Mouse (Mus musculus) midbrain, embryonic 12.5 days (tissue): Measurements from ENCODE around the gene Duox2. TPM values are rescaled to one million over a fixed set of nuclear protein-coding genes. Genes with fewer than 3 reads are reported as not detected.

ENCODE experiments used
- ATAC-seq: fragments of 200-750 bp; cut with Nextera tagmentation; 2 replicates; pipeline ENCODE4 v1.8.0; 2017; ENCODE audit warnings: low read depth, moderate TSS enrichment, moderate library complexity; ENCODE audit not compliant: low FRiP score
- H3K27ac ChIP-seq: fragments of 300-500 bp; sonication (generic); replicated peaks from 2 replicates; pipeline ENCODE4 v1.5.1; 2016; ENCODE audit warnings: mild to moderate bottlenecking
- H3K27me3 ChIP-seq: fragments of 300-500 bp; sonication (generic); 2 replicates; pipeline ENCODE4 v1.6.1; 2016; ENCODE audit warnings: mild to moderate bottlenecking
- H3K36me3 ChIP-seq: fragments of 300-500 bp; sonication (generic); 2 replicates; pipeline ENCODE4 v1.6.1; 2016
- H3K4me1 ChIP-seq: fragments of 300-500 bp; sonication (generic); 2 replicates; pipeline ENCODE4 v1.6.1; 2016
- H3K4me2 ChIP-seq: fragments of 300-500 bp; sonication (generic); replicated peaks from 2 replicates; pipeline ENCODE4 v1.6.1; 2016; ENCODE audit warnings: mild to moderate bottlenecking, moderate library complexity
- H3K4me3 ChIP-seq: fragments of 300-500 bp; sonication (generic); 2 replicates; pipeline ENCODE4 v1.5.1; 2016; ENCODE audit warnings: mild to moderate bottlenecking
- H3K9ac ChIP-seq: fragments of 300-500 bp; sonication (generic); replicated peaks from 2 replicates; pipeline ENCODE4 v1.6.1; 2016; ENCODE audit warnings: mild to moderate bottlenecking, moderate library complexity
- H3K9me3 ChIP-seq: fragments of 300-500 bp; sonication (generic); 2 replicates; pipeline ENCODE4 v1.6.1; 2016; ENCODE audit warnings: mild to moderate bottlenecking
- WGBS: fragments of 180-500 bp; shearing (Covaris S2); methylation state at CpG from one replicate; pipeline ENCODE4 v1.1.7; 2016; 5-methylcytosine and 5-hydroxymethylcytosine counted together
- polyA plus RNA-seq: library from polyadenylated mRNA; unstranded; fragments of >200 nt; fragmentation: Nextera tagmentation; extraction: Ambion mirVana; gene quantifications from 2 replicates; pipeline ENCODE4 v1.2.1, GENCODE M21; 2016

The Duox2 gene
- polyA plus RNA-seq, 1 experiment from 2014 or later, result not detected

DNA sequence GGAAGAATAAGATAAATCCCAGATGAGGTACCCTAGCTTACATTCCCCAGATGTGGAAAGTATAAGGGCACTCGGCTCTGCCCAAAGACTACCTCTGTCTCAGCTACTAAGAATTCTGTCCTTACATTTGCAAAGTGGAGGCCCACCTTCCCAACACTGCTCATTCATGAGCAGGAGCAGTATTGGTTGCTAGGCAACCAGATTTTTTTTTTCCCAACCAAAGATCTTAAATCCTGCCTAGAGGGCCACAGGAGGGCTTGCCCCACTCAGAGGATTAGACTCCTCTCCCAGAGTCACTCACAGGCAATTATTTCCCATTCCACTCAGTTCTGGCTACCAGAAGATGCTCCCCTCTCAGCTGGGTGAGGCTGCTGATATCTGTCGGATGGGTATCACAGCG lies 33.6 kb downstream of the Duox2 start:
- H3K9me3 ChIP-seq, result no peaks in the 10 kb centered on the region
- peak; percentile 89 for ATAC-seq

DNA sequence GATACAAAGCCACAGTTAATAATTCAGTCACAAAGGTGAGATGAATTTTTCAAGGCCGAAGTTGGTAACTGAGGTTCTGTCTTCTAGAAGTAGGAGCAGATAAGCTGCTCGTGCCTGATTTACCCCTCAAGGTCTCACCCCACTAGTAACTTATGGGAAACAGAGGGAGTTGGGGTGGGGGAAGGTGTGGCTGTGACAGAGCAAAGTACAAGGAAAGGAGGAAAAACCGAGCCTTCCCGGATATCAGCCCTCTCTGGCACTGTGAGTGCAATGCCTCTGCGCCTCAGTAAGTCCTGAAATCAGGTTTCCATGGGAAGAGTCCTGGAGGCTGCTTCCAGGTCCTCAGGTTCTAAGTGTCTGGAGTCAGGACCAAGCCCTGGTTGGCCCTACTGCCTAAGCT lies 37.5 kb downstream of the Duox2 start:
- Histone ChIP-seq H3K4me3 (no peak overlapping the region), H3K9ac (no peak overlapping the region), H3K36me3 (no peaks in the 10 kb centered on the region), H3K27me3 (no peaks in the 10 kb centered on the region), H3K27ac (no peak overlapping the region), H3K4me2 (no peak overlapping the region), H3K4me1 (peaks cover 13% of the 10 kb centered on the region), H3K9me3 (no peaks in the 10 kb centered on the region)
- WGBS, result 86% methylated on average over 5 of the region's 5 CpGs
- no peak for ATAC-seq

More for the DNA sequence above, 33.6 kb downstream of the Duox2 start:
- Histone ChIP-seq H3K27me3 (no peaks in the 10 kb centered on the region), H3K4me3 (no peak overlapping the region), H3K27ac (peak overlapping the region; percentile 35), H3K4me1 (peaks cover 13% of the 10 kb centered on the region), H3K36me3 (no peaks in the 10 kb centered on the region), H3K4me2 (no peak overlapping the region; the same call in 1 of the 2 replicates), H3K9ac (no peak overlapping the region)
- WGBS, result 23% methylated on average over 3 of the region's 3 CpGs

DNA sequence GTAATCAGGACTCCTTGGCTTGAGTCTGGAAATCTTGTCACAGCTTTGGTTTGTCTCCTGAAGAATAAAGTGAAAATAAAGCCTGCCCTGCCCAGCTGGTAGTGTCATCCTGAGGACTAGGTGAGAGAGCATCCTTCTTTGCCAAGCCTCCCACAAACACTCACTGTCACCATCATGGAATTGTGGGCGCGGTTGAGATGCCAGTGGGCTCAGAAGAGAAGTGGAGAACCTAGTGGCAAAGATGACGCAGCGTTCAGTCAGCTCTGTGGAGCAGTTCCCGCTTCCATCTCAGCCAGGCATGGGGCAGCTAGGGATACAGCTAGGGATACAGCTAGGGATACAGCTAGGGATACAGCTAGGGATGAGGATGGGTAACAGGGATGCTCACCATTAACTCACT lies 42.3 kb downstream of the Duox2 start:
- ATAC-seq, result no peak
- 98% methylated on average over 5 of the region's 5 CpGs for WGBS

DNA sequence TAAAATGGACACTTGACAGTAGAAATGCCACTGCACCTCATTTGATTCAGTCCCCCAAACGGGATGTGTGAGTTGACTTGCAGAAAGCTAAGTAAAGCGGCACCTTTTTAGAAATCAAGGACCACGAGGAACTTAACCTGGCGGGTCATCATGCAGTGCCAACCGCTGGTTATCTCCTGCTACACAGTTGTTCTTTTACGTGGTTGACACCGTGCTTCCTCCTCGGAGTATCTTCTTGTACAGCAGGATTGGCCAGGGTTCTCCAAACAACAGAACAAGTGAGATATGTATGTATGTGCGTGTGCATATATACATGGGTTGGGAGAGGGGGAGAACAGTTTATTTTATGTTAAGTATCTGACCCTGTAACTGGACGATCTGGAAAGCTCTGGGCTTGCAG lies 50.5 kb downstream of the Duox2 start:
- 89% methylated on average over 10 of the region's 10 CpGs for whole genome bisulfite sequencing
- no peak overlapping the region for H3K9ac ChIP-seq
- H3K9me3 ChIP-seq, result no peaks in the 10 kb centered on the region
- no peak overlapping the region for H3K4me2 ChIP-seq
- H3K4me3 ChIP-seq, result no peak overlapping the region
- 0 out of 2 replicates have a peak, but pooled peaks cover 2% of the 10 kb centered on the region for H3K4me1 ChIP-seq
- peaks cover 3% of the 10 kb centered on the region; the same call in 1 of the 2 replicates for H3K36me3 ChIP-seq
- H3K27ac ChIP-seq, result no peak overlapping the region
- no peak for ATAC-seq
- H3K27me3 ChIP-seq, result no peaks in the 10 kb centered on the region

More for the DNA sequence above, 42.3 kb downstream of the Duox2 start:
- no peak overlapping the region for H3K27ac ChIP-seq
- no peaks in the 10 kb centered on the region for H3K4me1 ChIP-seq
- H3K4me3 ChIP-seq, result no peak overlapping the region
- H3K4me2 ChIP-seq, result no peak overlapping the region
- no peaks in the 10 kb centered on the region for H3K36me3 ChIP-seq
- H3K9ac ChIP-seq, result no peak overlapping the region
- no peaks in the 10 kb centered on the region for H3K9me3 ChIP-seq
- H3K27me3 ChIP-seq, result no peaks in the 10 kb centered on the region

DNA sequence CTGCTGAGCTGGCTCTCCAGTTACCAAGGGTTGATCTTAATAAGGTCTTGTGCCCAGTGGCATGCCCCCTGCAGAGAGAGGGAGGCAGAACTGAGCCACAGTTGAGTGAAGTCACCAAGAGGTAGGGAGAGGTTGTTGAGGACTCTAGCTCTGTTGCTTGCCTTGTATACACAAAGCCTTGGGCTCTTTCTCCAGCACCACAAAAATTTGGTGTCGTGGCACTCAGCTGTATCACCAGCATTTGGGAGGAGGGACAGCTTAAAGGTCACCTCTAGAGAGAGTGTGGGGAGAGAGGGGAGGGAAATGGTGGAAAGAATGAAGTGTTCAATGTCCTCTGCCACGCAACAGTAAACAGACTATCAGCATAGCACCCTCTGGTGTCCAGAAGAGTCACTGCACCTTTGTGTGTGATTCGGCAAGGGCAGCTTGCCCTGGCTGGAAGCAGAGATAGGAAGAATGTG lies 54.5 kb downstream of the Duox2 start:
- 0 out of 2 replicates have a peak, but pooled peaks cover 2% of the 10 kb centered on the region for H3K4me1 ChIP-seq
- no peaks in the 10 kb centered on the region for H3K9me3 ChIP-seq
- H3K27ac ChIP-seq, result no peak overlapping the region
- peak; percentile 54; the same call in 1 of the 2 replicates for ATAC-seq
- no peaks in the 10 kb centered on the region for H3K36me3 ChIP-seq
- no peak overlapping the region for H3K9ac ChIP-seq
- no peak overlapping the region for H3K4me2 ChIP-seq
- H3K27me3 ChIP-seq, result no peaks in the 10 kb centered on the region
- no peak overlapping the region for H3K4me3 ChIP-seq
- 5% methylated on average over 3 of the region's 3 CpGs for WGBS

DNA sequence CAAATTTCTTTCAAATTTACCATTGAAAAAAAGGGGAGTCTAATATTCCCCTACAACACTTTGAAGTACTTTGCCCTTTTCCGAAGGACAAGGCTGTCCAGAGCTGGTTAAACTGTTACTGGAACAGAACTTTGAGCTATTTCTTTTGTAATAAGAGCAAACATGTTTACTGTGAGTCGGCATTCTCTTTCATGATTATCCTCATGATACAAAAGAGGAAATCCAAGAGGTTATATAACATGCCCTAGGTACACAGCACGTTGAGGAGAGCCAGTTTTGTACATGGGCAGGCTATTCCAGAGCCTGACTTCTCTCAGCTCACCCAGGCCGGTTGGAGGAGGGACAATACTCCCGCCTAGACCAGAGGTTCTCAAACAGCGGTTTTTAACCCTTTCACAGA lies 56.3 kb downstream of the Duox2 start:
- H3K36me3 ChIP-seq, result no peaks in the 10 kb centered on the region
- WGBS, result 78% methylated on average over 6 of the region's 6 CpGs
- H3K27me3 ChIP-seq, result no peaks in the 10 kb centered on the region
- H3K4me2 ChIP-seq, result no peak overlapping the region
- ATAC-seq, result no peak
- H3K4me3 ChIP-seq, result no peak overlapping the region
- no peaks in the 10 kb centered on the region for H3K9me3 ChIP-seq
- H3K27ac ChIP-seq, result no peak overlapping the region
- no peak overlapping the region for H3K9ac ChIP-seq
- H3K4me1 ChIP-seq, result 0 out of 2 replicates have a peak, but pooled peaks cover 2% of the 10 kb centered on the region

DNA sequence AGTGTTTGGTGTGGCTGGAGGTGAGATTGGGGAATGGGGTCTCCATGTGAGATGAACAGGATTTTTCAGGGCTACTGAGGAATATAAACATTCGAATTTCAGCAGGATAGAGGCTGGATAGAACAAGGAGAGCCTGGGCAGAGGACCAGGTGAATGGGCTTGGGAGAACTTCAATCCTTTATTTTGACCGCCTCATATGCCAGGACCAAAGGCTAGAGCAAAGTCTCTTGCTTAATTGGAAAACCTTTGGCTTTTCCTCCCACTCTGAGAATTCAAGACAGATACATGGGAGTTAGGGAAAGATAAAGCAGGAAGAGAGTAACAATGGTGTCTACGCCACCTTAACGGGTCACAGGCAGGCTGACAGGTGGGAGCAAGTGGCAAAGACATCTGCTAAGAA lies 57.0 kb downstream of the Duox2 start:
- Histone ChIP-seq H3K4me3 (no peak overlapping the region), H3K27me3 (no peaks in the 10 kb centered on the region), H3K4me1 (0 out of 2 replicates have a peak, but pooled peaks cover 2% of the 10 kb centered on the region), H3K9ac (no peak overlapping the region), H3K36me3 (no peaks in the 10 kb centered on the region), H3K4me2 (no peak overlapping the region), H3K27ac (no peak overlapping the region), H3K9me3 (no peaks in the 10 kb centered on the region)
- WGBS, result 92% methylated on average over 4 of the region's 4 CpGs
- no peak for ATAC-seq

DNA sequence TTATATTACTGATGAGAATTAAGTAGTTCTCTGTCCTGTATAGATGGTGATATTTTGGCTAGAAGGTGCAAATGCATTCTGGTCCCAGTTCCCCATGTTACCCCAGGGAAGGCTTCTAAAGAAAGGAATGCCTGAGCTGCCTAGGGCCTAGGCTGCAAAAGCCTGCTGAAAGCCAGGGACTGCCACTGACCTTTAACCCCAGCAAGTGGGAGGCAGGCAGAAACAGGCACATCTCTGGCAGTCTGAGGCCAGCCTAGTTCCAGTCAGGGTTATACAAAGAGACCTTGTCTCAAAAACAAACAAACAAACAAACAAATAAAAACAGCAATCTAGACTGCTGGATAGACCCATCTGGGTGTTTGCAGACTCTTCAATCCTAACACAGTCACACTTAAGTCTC lies 57.5 kb downstream of the Duox2 start:
- no peak overlapping the region for H3K27ac ChIP-seq
- H3K4me3 ChIP-seq, result no peak overlapping the region
- no peak overlapping the region for H3K9ac ChIP-seq
- H3K4me2 ChIP-seq, result no peak overlapping the region
- 0 out of 2 replicates have a peak, but pooled peaks cover 2% of the 10 kb centered on the region for H3K4me1 ChIP-seq
- H3K27me3 ChIP-seq, result no peaks in the 10 kb centered on the region
- no peaks in the 10 kb centered on the region for H3K36me3 ChIP-seq
- no peaks in the 10 kb centered on the region for H3K9me3 ChIP-seq
- no peak for ATAC-seq

DNA sequence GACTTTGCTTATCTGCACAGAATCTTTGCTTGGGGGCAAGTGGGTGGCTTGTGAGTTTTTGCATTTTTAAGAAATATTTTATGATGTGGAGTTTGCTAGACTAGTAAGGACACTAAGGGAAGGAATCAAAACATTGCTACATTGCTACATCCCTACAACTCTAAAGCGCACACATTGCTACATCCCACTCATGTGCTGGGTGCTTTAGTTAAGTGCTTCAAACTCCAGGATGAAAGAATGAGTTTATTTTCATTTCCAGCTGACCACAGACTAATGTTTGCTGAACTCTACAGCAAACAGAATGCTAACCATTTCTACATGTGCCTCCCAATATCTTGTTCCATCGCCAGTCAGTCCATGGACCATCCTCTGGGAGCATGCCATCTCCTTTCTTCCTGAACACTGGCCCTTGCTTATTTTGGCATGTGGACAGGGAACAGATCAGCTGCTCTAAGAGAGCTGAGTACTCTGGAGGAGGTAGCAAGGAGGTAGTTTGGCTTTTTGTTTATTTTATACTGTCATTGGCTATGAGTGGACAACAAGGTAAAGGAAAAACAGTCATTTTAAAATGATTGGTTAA lies 60.3 kb downstream of the Duox2 start:
- ATAC-seq, result no peak
- H3K27me3 ChIP-seq, result no peaks in the 10 kb centered on the region
- no peak overlapping the region for H3K9ac ChIP-seq
- no peak overlapping the region for H3K4me3 ChIP-seq
- no peaks in the 10 kb centered on the region for H3K36me3 ChIP-seq
- H3K4me2 ChIP-seq, result no peak overlapping the region
- no peaks in the 10 kb centered on the region for H3K9me3 ChIP-seq
- no peak overlapping the region for H3K27ac ChIP-seq
- 93% methylated on average over 2 of the region's 2 CpGs for WGBS
- H3K4me1 ChIP-seq, result peaks cover 10% of the 10 kb centered on the region

DNA sequence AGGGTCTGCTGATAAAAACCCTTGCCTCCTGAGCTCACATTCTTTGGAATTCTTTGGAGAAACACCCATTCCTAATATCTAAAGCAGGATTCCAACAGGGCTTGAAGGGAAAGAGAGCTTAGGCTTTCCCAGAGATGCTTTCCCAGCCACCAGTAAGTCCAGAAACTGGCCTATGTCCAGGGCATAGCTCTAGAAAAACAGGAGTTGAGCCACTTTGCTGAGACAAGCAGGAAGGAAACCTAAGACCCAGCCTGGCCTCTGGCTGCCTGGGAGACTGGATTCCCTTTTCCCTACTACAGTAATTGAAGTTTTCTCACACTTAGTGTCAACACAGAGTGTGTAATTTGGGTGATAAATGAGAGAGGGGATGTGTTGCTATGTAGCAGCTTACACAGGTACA lies 61.9 kb downstream of the Duox2 start:
- Histone ChIP-seq H3K9ac (no peak overlapping the region), H3K27me3 (no peaks in the 10 kb centered on the region), H3K4me2 (no peak overlapping the region), H3K36me3 (no peaks in the 10 kb centered on the region), H3K4me3 (no peak overlapping the region), H3K27ac (no peak overlapping the region), H3K9me3 (no peaks in the 10 kb centered on the region), H3K4me1 (peaks cover 10% of the 10 kb centered on the region)
- no peak for ATAC-seq

DNA sequence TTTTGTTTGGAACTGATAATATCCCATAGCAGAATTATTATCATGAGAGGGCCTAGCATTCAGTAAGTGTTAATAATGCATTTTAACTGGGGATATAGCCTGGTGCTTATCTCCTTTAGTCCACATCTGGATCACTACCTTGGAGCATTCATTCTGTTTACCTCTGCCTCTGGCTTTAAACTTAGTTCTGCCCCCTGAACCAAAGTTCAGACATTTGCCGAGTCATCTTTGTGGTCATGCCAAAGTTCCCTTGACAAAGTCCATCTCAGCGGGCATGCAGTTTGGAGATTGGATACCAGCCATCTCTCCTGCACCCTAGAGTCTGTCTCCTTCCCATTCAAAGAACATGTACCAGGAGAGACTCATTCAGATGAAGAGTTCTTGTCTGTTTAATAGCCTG lies 62.8 kb downstream of the Duox2 start:
- H3K9ac ChIP-seq, result no peak overlapping the region
- ATAC-seq, result no peak

DNA sequence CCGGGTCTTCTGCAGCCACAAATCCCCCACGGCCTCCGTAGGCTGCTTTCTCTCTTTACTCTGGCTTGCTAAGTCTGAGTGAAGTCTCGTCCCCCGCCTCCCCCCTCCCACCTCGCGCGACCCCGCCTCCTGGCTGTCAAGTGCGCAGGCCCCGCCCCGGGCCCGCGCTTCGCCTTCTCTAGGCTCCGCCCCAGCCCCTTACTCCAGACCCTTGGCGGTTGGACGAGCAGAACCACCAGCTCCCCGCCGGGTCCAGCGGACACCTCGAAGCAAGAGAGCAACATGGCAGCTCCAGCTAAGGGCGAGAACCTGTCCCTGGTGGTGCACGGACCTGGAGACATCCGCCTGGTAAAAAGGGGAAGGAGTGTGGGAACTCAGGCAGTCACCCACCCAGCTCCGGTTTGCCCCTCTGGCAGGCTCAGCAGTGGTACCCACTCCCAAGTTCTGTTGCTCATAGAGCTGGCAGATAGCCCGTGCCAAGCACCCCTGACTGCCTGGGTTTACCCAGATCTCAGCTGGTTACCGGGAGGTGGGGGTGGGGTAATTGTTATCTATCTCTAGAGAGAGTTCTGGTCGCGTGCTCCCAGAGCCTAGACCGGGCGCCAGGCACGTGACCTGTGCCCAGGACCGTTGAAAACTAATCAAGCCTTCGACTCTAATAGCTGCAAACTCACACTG lies 63.5 kb downstream of the Duox2 start, which contains the start of gene Sord:
TSS of gene Sord (plus strand) at position 139 of the 678 bp plus-strand sequence.
- WGBS, result under 1% methylated on average over 35 of the region's 35 CpGs
- H3K9me3 ChIP-seq, result no peaks in the 10 kb centered on the region
- peak within 1 kb of the TSS; percentile 56 for H3K4me3 ChIP-seq
- peak within 1 kb of the TSS; percentile 58 for H3K9ac ChIP-seq
- H3K4me1 ChIP-seq, result peaks cover 10% of the 10 kb centered on the region
- peak within 1 kb of the TSS; percentile 71 for H3K27ac ChIP-seq
- peak within 1 kb of the TSS; percentile 86 for H3K4me2 ChIP-seq
- peak; percentile 96 for ATAC-seq
- H3K27me3 ChIP-seq, result no peaks in the 10 kb centered on the region
- H3K36me3 ChIP-seq, result no peaks in the 10 kb centered on the region

More for the DNA sequence above, 62.8 kb downstream of the Duox2 start:
- Histone ChIP-seq H3K27me3 (no peaks in the 10 kb centered on the region), H3K9me3 (no peaks in the 10 kb centered on the region), H3K27ac (no peak overlapping the region), H3K4me3 (peak overlapping the region; percentile 56), H3K4me1 (peaks cover 10% of the 10 kb centered on the region), H3K36me3 (no peaks in the 10 kb centered on the region), H3K4me2 (peak overlapping the region; percentile 86)
- 83% methylated on average over 2 of the region's 2 CpGs for WGBS
